Mouse (Mus musculus) heart, embryonic 12.5 days (tissue): ENCODE results near the gene Adamts8. TPM values are rescaled to one million over a fixed set of nuclear protein-coding genes. Genes with fewer than 3 reads are reported as not detected.
A peak's percentile ranks its signal among the peaks of the same experiment; 100 is the strongest.

Experiments
- ATAC-seq: fragments of 200-750 bp; cut with Nextera tagmentation; 2 replicates; pipeline ENCODE4 v1.8.0; 2017; ENCODE audit warnings: moderate TSS enrichment, moderate library complexity; ENCODE audit not compliant: insufficient number of reproducible peaks, low FRiP score
- H3K27ac ChIP-seq: fragments of 300-500 bp; sonication (generic); 2 replicates; pipeline ENCODE4 v1.5.1; 2016; ENCODE audit warnings: mild to moderate bottlenecking, moderate library complexity; ENCODE audit not compliant: poor library complexity, severe bottlenecking
- H3K27me3 ChIP-seq: fragments of 300-500 bp; sonication (generic); replicated peaks from 2 replicates; pipeline ENCODE4 v1.6.1; 2016; ENCODE audit warnings: mild to moderate bottlenecking, moderate library complexity
- H3K36me3 ChIP-seq: fragments of 300-500 bp; sonication (generic); 2 replicates; pipeline ENCODE4 v1.6.1; 2016; ENCODE audit warnings: mild to moderate bottlenecking, moderate library complexity
- H3K4me1 ChIP-seq: fragments of 300-500 bp; sonication (generic); replicated peaks from 2 replicates; pipeline ENCODE4 v1.6.1; 2016; ENCODE audit warnings: mild to moderate bottlenecking
- H3K4me2 ChIP-seq: fragments of 300-500 bp; sonication (generic); 2 replicates; pipeline ENCODE4 v1.6.1; 2016; ENCODE audit warnings: mild to moderate bottlenecking, moderate library complexity
- H3K4me3 ChIP-seq: fragments of 300-500 bp; sonication (generic); 2 replicates; pipeline ENCODE4 v1.5.1; 2016; ENCODE audit warnings: mild to moderate bottlenecking
- H3K9ac ChIP-seq: fragments of 300-500 bp; sonication (generic); 2 replicates; pipeline ENCODE4 v1.6.1; 2016; ENCODE audit warnings: mild to moderate bottlenecking, moderate library complexity
- H3K9me3 ChIP-seq: fragments of 300-500 bp; sonication (generic); replicated peaks from 2 replicates; pipeline ENCODE4 v1.6.1; 2016; ENCODE audit warnings: mild to moderate bottlenecking, moderate library complexity
- WGBS: fragments of 180-500 bp; shearing (Covaris S2); methylation state at CpG from one replicate; pipeline ENCODE4 v1.1.7; 2016; 5-methylcytosine and 5-hydroxymethylcytosine counted together
- polyA plus RNA-seq: library from polyadenylated mRNA; unstranded; fragments of >200 nt; fragmentation: Nextera tagmentation; extraction: Ambion mirVana; gene quantifications from 2 replicates; pipeline ENCODE4 v1.2.1, GENCODE M21; 2016

Adamts8 gene
- polyA plus RNA-seq, 1 experiment from 2014 or later, result 17.5 TPM

DNA sequence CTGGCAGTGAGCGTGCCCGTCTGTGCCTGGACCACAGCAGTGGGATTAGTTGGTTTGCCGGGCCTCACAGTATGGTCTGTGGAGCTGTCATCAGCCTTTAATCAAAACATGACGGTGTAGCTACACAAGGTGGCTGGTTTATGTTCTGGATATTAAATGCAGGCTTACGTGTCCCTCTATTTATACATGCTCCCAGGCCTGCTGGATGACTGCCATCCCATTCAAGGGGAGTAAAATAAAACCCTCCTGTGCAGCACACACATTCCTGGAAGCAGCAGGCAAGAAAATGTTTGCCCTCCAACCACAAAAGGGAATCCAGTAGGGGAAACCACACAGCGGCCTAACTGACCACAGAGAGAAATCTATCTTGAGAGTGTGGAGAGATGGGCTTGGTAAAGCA lies 43.4 kb downstream of the Adamts8 start:
- H3K4me1 ChIP-seq, result peaks cover 18% of the 10 kb centered on the region
- H3K9ac ChIP-seq, result no peak overlapping the region
- no peak overlapping the region; the same call in 1 of the 2 replicates for H3K4me2 ChIP-seq
- no peak overlapping the region for H3K4me3 ChIP-seq
- peak; percentile 64 for ATAC-seq
- WGBS, result 31% methylated on average over 6 of the region's 6 CpGs
- no peaks in the 10 kb centered on the region for H3K27me3 ChIP-seq
- H3K9me3 ChIP-seq, result no peaks in the 10 kb centered on the region
- peak overlapping the region; percentile 80 for H3K27ac ChIP-seq
- H3K36me3 ChIP-seq, result no peaks in the 10 kb centered on the region

DNA sequence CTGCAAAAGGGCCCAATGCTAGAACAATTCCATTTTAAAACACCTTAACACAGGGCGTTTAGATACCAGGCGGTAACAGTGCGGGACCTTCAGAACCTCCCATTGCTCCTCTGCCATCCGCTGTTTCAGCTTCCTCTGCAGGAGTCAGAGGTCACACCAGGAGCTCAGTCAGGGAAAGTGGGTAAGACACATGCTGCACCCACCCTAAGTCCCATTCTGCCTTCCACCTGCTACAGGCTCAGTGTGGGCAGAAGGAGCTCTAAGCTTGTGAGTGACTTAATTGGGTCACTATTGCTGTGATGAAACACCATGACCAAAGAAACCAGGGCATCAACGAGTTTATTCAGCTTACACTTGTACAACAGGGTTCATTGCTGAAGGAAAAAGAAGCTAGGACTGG lies 50.7 kb downstream of the Adamts8 start:
- WGBS, result 82% methylated on average over 5 of the region's 5 CpGs
- H3K9ac ChIP-seq, result no peak overlapping the region
- no peaks in the 10 kb centered on the region for H3K36me3 ChIP-seq
- no peaks in the 10 kb centered on the region for H3K4me1 ChIP-seq
- no peak overlapping the region for H3K4me2 ChIP-seq
- H3K4me3 ChIP-seq, result no peak overlapping the region
- H3K9me3 ChIP-seq, result no peaks in the 10 kb centered on the region
- no peak overlapping the region for H3K27ac ChIP-seq
- H3K27me3 ChIP-seq, result no peaks in the 10 kb centered on the region
- no peak for ATAC-seq

DNA sequence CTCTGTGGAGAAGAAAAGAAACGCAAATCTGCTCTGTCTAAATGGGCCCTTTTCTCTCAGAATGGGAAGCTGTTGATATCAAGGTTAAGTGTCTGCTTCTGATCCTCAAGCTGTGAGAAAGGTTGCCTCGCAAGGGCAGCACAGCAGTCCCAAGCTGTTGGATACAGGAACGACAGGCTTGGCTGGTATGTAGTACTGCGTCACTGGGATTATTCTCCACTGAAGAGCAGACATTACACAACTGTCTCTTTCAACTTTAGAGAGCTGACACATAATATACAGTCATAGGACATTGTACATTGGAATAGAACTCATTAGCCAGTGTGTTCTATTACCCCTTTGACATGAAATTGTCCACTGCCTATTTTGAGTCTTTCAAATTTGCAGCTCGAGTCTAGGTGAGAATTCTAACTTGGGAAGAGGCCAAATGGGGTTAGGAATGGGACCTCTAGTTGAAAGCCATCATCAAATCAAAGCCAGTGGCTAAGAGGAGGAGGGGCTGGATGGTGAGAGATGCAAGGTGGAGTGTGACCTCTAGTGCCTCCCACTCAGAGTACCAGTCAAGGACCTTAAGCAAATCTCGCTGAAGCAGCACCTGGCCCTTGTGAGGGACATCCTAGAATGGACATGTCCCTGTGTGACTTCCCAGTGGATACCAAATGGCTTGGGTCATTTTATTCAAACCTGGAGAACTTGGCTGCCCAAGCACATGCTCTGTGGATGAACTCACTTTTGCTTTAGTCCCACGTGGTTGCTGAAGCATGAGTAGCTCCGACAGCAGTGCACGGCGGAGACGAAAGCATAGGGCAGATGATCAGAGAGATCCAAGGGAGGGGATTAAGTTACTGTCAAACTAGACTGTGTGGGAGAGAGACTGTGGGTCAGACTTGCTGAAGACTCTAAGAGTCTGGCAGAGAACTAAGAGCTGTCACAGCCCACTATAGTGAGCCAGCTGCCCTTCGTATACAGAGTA lies 54.5 kb downstream of the Adamts8 start:
- Histone ChIP-seq H3K36me3 (no peaks in the 10 kb centered on the region), H3K4me1 (0 out of 2 replicates have a peak, but pooled peaks cover 7% of the 10 kb centered on the region), H3K9ac (no peak overlapping the region), H3K9me3 (no peaks in the 10 kb centered on the region), H3K4me2 (no peak overlapping the region), H3K4me3 (no peak overlapping the region), H3K27ac (no peak overlapping the region), H3K27me3 (no peaks in the 10 kb centered on the region)
- 67% methylated on average over 12 of the region's 12 CpGs for WGBS
- no peak for ATAC-seq

DNA sequence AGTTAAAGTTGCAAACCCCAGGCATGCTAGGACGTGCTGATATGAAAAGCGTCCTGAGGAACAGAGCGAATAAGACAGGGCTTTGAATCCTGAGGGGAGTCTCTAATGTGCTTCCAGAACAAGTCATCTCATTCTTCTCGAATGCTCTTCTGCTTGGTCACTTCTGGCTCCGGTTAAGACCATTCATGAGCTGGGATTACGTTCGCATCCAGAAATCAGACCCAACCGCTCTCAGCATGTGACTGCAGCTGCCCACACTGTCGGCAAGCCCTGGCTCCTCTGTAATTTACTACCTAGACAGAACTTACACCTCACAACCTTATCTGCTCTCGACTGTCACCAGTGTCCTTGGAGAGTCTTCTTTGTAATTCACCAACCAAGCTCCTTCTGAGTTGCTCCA lies 58.3 kb downstream of the Adamts8 start:
- H3K4me1 ChIP-seq, result 0 out of 2 replicates have a peak, but pooled peaks cover 7% of the 10 kb centered on the region
- H3K9me3 ChIP-seq, result no peaks in the 10 kb centered on the region
- H3K27ac ChIP-seq, result no peak overlapping the region
- H3K4me2 ChIP-seq, result no peak overlapping the region
- H3K36me3 ChIP-seq, result no peaks in the 10 kb centered on the region
- no peak overlapping the region for H3K9ac ChIP-seq
- ATAC-seq, result no peak
- 59% methylated on average over 10 of the region's 10 CpGs for WGBS
- H3K4me3 ChIP-seq, result no peak overlapping the region
- no peaks in the 10 kb centered on the region for H3K27me3 ChIP-seq

GRCm38 (mm10) chr9:31002528-31002927 lies 60.2 kb downstream of the Adamts8 start:
- 0 out of 2 replicates have a peak, but pooled peaks cover 7% of the 10 kb centered on the region for H3K4me1 ChIP-seq
- no peaks in the 10 kb centered on the region for H3K36me3 ChIP-seq
- no peak overlapping the region for H3K9ac ChIP-seq
- 82% methylated on average over 4 of the region's 4 CpGs for WGBS
- H3K27me3 ChIP-seq, result no peaks in the 10 kb centered on the region
- H3K27ac ChIP-seq, result no peak overlapping the region
- no peaks in the 10 kb centered on the region for H3K9me3 ChIP-seq
- H3K4me2 ChIP-seq, result no peak overlapping the region
- ATAC-seq, result no peak
- H3K4me3 ChIP-seq, result no peak overlapping the region

DNA sequence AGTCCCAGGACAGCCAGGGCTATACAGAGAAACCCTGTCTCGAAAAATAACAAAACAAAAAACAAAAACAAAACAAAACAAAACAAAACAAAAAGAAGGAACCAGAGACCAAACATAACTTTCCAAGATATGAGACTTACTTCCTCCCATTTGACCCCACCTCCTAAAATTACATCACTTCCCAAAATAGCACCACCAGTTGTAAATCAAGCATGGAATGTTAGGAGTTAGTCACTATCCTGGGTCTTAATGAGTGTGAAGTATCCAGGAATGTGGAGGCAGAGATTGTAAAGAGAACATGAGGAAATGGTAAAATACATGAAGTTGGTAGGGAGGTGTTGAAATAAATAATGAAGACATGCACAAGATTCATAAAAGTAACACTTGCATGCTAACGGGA lies 67.0 kb downstream of the Adamts8 start:
- no peaks in the 10 kb centered on the region for H3K9me3 ChIP-seq
- no peak overlapping the region for H3K4me3 ChIP-seq
- 74% methylated on average over 2 of the region's 2 CpGs for WGBS
- no peak overlapping the region for H3K9ac ChIP-seq
- H3K27me3 ChIP-seq, result no peaks in the 10 kb centered on the region
- H3K36me3 ChIP-seq, result no peaks in the 10 kb centered on the region
- ATAC-seq, result no peak
- no peak overlapping the region for H3K27ac ChIP-seq
- no peak overlapping the region for H3K4me2 ChIP-seq
- peaks cover 26% of the 10 kb centered on the region for H3K4me1 ChIP-seq

DNA sequence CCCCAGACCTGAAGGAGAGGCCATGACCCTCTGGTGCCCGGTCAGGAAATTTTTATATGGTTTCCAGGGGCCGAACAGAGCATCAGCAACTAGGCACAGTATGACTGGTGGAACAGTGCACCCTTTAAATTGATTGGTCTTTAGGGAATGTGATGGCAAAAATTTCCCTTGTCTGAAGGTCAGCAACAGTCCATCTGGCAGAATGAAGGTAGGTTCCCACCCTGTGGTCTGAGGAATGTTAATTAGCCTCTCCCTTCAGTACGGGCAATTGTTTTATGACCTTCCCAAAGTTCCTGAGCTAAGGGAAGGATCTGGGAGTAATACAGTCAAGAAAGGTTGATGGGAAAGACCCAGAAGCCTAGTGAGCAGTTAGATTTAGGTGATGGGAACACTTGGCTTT lies 67.7 kb downstream of the Adamts8 start:
- no peak overlapping the region for H3K9ac ChIP-seq
- no peaks in the 10 kb centered on the region for H3K9me3 ChIP-seq
- peaks cover 26% of the 10 kb centered on the region for H3K4me1 ChIP-seq
- ATAC-seq, result no peak
- no peaks in the 10 kb centered on the region for H3K36me3 ChIP-seq
- H3K27ac ChIP-seq, result no peak overlapping the region
- WGBS, result 70% methylated on average over 3 of the region's 3 CpGs
- no peaks in the 10 kb centered on the region for H3K27me3 ChIP-seq
- H3K4me3 ChIP-seq, result no peak overlapping the region
- no peak overlapping the region for H3K4me2 ChIP-seq

- ATAC-seq, result no peak
- Histone ChIP-seq H3K9me3 (no peaks in the 10 kb centered on the region), H3K4me1 (peaks cover 26% of the 10 kb centered on the region), H3K4me3 (no peak overlapping the region), H3K36me3 (no peaks in the 10 kb centered on the region), H3K27me3 (no peaks in the 10 kb centered on the region), H3K27ac (no peak overlapping the region), H3K4me2 (no peak overlapping the region), H3K9ac (no peak overlapping the region)
- WGBS, result 79% methylated on average over 3 of the region's 3 CpGs
Observed at GRCm38 (mm10) chr9:31010749-31011148, 68.4 kb downstream of the Adamts8 start.

DNA sequence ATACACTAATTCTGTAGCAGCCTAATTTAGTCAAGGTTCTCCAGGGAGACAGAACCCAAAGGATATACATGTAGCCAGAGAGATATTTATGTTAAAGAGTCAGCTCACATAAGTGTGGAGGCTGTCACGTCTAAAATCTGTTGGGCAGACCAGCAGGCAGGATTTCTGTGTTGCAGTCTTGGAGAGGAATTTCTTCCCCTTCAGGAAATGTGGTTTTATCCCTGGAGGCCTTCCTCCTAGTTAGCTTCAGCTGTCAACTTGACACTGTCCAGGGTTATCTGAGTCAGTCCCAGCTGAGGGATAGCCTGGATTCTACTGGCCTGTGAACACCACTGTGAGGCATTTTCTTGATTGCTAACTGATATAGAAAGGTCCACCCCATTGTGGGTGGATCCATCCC lies 69.2 kb downstream of the Adamts8 start:
- H3K27me3 ChIP-seq, result no peaks in the 10 kb centered on the region
- 9% methylated on average over 1 of the region's 1 CpGs for WGBS
- H3K9ac ChIP-seq, result no peak overlapping the region
- H3K9me3 ChIP-seq, result no peaks in the 10 kb centered on the region
- no peak overlapping the region for H3K4me2 ChIP-seq
- H3K4me3 ChIP-seq, result no peak overlapping the region
- no peaks in the 10 kb centered on the region for H3K36me3 ChIP-seq
- peaks cover 26% of the 10 kb centered on the region for H3K4me1 ChIP-seq
- peak overlapping the region; percentile 31; the same call in 1 of the 2 replicates for H3K27ac ChIP-seq
- peak; percentile 83 for ATAC-seq

- Histone ChIP-seq H3K4me1 (peaks cover 26% of the 10 kb centered on the region), H3K27me3 (no peaks in the 10 kb centered on the region), H3K36me3 (no peaks in the 10 kb centered on the region), H3K9me3 (no peaks in the 10 kb centered on the region), H3K4me2 (no peak overlapping the region), H3K27ac (no peak overlapping the region), H3K9ac (no peak overlapping the region), H3K4me3 (no peak overlapping the region)
- no peak for ATAC-seq
- 65% methylated on average over 4 of the region's 4 CpGs for WGBS
Observed at GRCm38 (mm10) chr9:31012674-31013073, 70.3 kb downstream of the Adamts8 start.

DNA sequence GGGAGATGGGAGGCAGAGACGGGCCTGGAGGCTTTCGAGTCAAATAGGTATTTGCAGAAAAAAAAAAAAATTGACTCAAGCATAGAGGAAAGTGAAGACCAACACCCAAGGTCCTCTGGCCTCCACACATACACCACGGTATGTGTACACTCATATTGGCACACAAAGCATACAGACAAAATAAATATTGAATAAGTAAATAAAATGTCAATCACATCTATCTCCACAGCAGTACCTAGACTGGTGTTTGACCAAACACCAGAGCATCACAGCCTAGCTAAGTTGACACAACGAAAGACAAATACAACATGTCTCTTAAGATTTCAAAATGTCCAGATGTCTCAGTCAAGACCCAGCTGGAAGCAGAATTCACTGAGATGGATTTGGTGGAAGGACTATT lies 71.1 kb downstream of the Adamts8 start:
- no peak overlapping the region for H3K4me3 ChIP-seq
- H3K4me2 ChIP-seq, result no peak overlapping the region
- no peaks in the 10 kb centered on the region for H3K27me3 ChIP-seq
- WGBS, result 81% methylated on average over 4 of the region's 4 CpGs
- no peaks in the 10 kb centered on the region for H3K9me3 ChIP-seq
- ATAC-seq, result no peak
- no peak overlapping the region for H3K27ac ChIP-seq
- no peaks in the 10 kb centered on the region for H3K36me3 ChIP-seq
- H3K4me1 ChIP-seq, result peaks cover 26% of the 10 kb centered on the region
- no peak overlapping the region for H3K9ac ChIP-seq
